Mouse (Mus musculus) kidney, postnatal 0 days (tissue): ENCODE measurements around the gene Gatad2b. TPM values are rescaled to one million over a fixed set of nuclear protein-coding genes. Genes with fewer than 3 reads are reported as not detected.
A peak's percentile ranks its signal among the peaks of the same experiment; 100 is the strongest.

Experiments
- ATAC-seq: fragments of 200-750 bp; cut with Nextera tagmentation; replicated peaks from 2 replicates; pipeline ENCODE4 v1.8.0; 2017; ENCODE audit warnings: low read depth, moderate number of reproducible peaks, moderate TSS enrichment, moderate library complexity; ENCODE audit not compliant: low FRiP score
- DNase-seq: peaks from one replicate; pipeline ENCODE4 v3.0.0-alpha.2; 2016; ENCODE audit warnings: low spot score
- H3K27ac ChIP-seq: fragments of 300-500 bp; sonication (generic); 2 replicates; pipeline ENCODE4 v1.5.1; 2014; ENCODE audit warnings: mild to moderate bottlenecking
- H3K27me3 ChIP-seq: fragments of 300-500 bp; sonication (generic); 2 replicates; pipeline ENCODE4 v1.6.1; 2014; ENCODE audit warnings: low read length, mixed read lengths; ENCODE audit not compliant: insufficient read depth
- H3K36me3 ChIP-seq: fragments of 300-500 bp; sonication (generic); 2 replicates; pipeline ENCODE4 v1.6.1; 2014; ENCODE audit warnings: low read length, mixed read lengths; ENCODE audit not compliant: insufficient read depth
- H3K4me1 ChIP-seq: fragments of 300-500 bp; sonication (generic); replicated peaks from 2 replicates; pipeline ENCODE4 v1.6.1; 2014; ENCODE audit warnings: antibody characterized with exemption, low read length, mixed read lengths; ENCODE audit not compliant: insufficient read depth
- H3K4me2 ChIP-seq: fragments of 300-500 bp; sonication (generic); 2 replicates; pipeline ENCODE4 v1.6.1; 2014; ENCODE audit warnings: mild to moderate bottlenecking, low read length, moderate library complexity, mixed read lengths
- H3K4me3 ChIP-seq: fragments of 300-500 bp; sonication (generic); replicated peaks from 2 replicates; pipeline ENCODE4 v1.5.1; 2014; ENCODE audit warnings: low read depth, low read length
- H3K9ac ChIP-seq: fragments of 300-500 bp; sonication (generic); 2 replicates; pipeline ENCODE4 v1.6.1; 2014; ENCODE audit warnings: low read depth, low read length
- H3K9me3 ChIP-seq: fragments of 300-500 bp; sonication (generic); replicated peaks from 2 replicates; pipeline ENCODE4 v1.6.1; 2016; ENCODE audit warnings: low read length, inconsistent platforms, mixed read lengths
- CTCF ChIP-seq: IDR thresholded peaks from 2 replicates; pipeline ENCODE4 v1.5.1; 2016; ENCODE audit warnings: antibody characterized with exemption, low read depth, mild to moderate bottlenecking, moderate library complexity
- WGBS: fragments of 180-500 bp; shearing (Covaris S2); extraction: QIAGEN DNeasy Blood & Tissue Kit; methylation state at CpG from one replicate; pipeline ENCODE4 v1.1.7; 2014; 5-methylcytosine and 5-hydroxymethylcytosine counted together
- polyA plus RNA-seq: library from polyadenylated mRNA; unstranded; fragments of >200 nt; fragmentation: Nextera tagmentation; extraction: Ambion mirVana; gene quantifications from 2 replicates; pipeline ENCODE4 v1.2.1, GENCODE M21; 2015

Gatad2b gene
- polyA plus RNA-seq, 1 experiment from 2014 or later = 8.1 TPM

GRCm38 (mm10) chr3:90395629-90396028 lies 102.7 kb downstream of the Gatad2b start:
- DNase-seq (no peak), ATAC-seq (no peak)
- H3K27ac ChIP-seq = no peak overlapping the region
- no peaks in the 10 kb centered on the region for H3K27me3 ChIP-seq
- no peak for TF ChIP-seq CTCF
- H3K36me3 ChIP-seq = peaks cover 69% of the 10 kb centered on the region
- H3K4me1 ChIP-seq = no peaks in the 10 kb centered on the region
- H3K4me2 ChIP-seq = no peak overlapping the region
- no peak overlapping the region for H3K4me3 ChIP-seq
- WGBS = 78% methylated on average over 3 of the region's 3 CpGs
- no peak overlapping the region for H3K9ac ChIP-seq
- H3K9me3 ChIP-seq = no peaks in the 10 kb centered on the region

- TF ChIP-seq CTCF = no peak
- H3K27ac ChIP-seq = no peak overlapping the region
- 77% methylated on average over 4 of the region's 4 CpGs for WGBS
- ATAC-seq = no peak
- no peaks in the 10 kb centered on the region for H3K27me3 ChIP-seq
- no peak overlapping the region for H3K4me3 ChIP-seq
- H3K4me1 ChIP-seq = no peaks in the 10 kb centered on the region
- H3K9me3 ChIP-seq = no peaks in the 10 kb centered on the region
- no peak overlapping the region for H3K9ac ChIP-seq
- no peak overlapping the region for H3K4me2 ChIP-seq
- DNase-seq = no peak
- H3K36me3 ChIP-seq = peaks cover 81% of the 10 kb centered on the region
Observed at GRCm38 (mm10) chr3:90400993-90401392, 108.0 kb downstream of the Gatad2b start.

- Histone ChIP-seq H3K9me3 (no peaks in the 10 kb centered on the region), H3K9ac (no peak overlapping the region), H3K4me1 (no peaks in the 10 kb centered on the region), H3K4me3 (no peak overlapping the region), H3K27ac (no peak overlapping the region), H3K27me3 (no peaks in the 10 kb centered on the region), H3K4me2 (no peak overlapping the region), H3K36me3 (peaks cover 95% of the 10 kb centered on the region)
- no peak for TF ChIP-seq CTCF
- DNase-seq (no peak), ATAC-seq (no peak)
- 80% methylated on average over 3 of the region's 3 CpGs for WGBS
Observed at GRCm38 (mm10) chr3:90404121-90404520, 111.1 kb downstream of the Gatad2b start.

- H3K27me3 ChIP-seq = no peaks in the 10 kb centered on the region
- 66% methylated on average over 4 of the region's 4 CpGs for WGBS
- no peaks in the 10 kb centered on the region for H3K4me1 ChIP-seq
- no peak overlapping the region for H3K4me3 ChIP-seq
- no peak overlapping the region for H3K4me2 ChIP-seq
- no peak for TF ChIP-seq CTCF
- H3K27ac ChIP-seq = no peak overlapping the region
- peaks cover 95% of the 10 kb centered on the region for H3K36me3 ChIP-seq
- no peaks in the 10 kb centered on the region for H3K9me3 ChIP-seq
- no peak for ATAC-seq
- no peak for DNase-seq
- no peak overlapping the region for H3K9ac ChIP-seq
Observed at GRCm38 (mm10) chr3:90404609-90405008, 111.6 kb downstream of the Gatad2b start.

GRCm38 (mm10) chr3:90406414-90406813 lies 113.4 kb downstream of the Gatad2b start:
- DNase-seq (no peak), ATAC-seq (no peak)
- no peak for TF ChIP-seq CTCF
- WGBS = 97% methylated on average over 5 of the region's 5 CpGs
- Histone ChIP-seq H3K27ac (no peak overlapping the region), H3K27me3 (no peaks in the 10 kb centered on the region), H3K4me2 (no peak overlapping the region), H3K4me1 (no peaks in the 10 kb centered on the region), H3K36me3 (peaks cover 89% of the 10 kb centered on the region), H3K9ac (no peak overlapping the region), H3K4me3 (no peak overlapping the region), H3K9me3 (no peaks in the 10 kb centered on the region)

- TF ChIP-seq CTCF = no peak
- H3K4me1 ChIP-seq = no peaks in the 10 kb centered on the region
- H3K9me3 ChIP-seq = no peaks in the 10 kb centered on the region
- no peak overlapping the region for H3K9ac ChIP-seq
- DNase-seq = no peak
- ATAC-seq = no peak
- no peak overlapping the region for H3K27ac ChIP-seq
- no peaks in the 10 kb centered on the region for H3K27me3 ChIP-seq
- no peak overlapping the region for H3K4me2 ChIP-seq
- 92% methylated on average over 3 of the region's 3 CpGs for WGBS
- H3K36me3 ChIP-seq = peaks cover 68% of the 10 kb centered on the region
- no peak overlapping the region for H3K4me3 ChIP-seq
Observed at GRCm38 (mm10) chr3:90408721-90409120, 115.7 kb downstream of the Gatad2b start.

GRCm38 (mm10) chr3:90412312-90413010 lies 119.5 kb downstream of the Gatad2b start:
- Histone ChIP-seq H3K4me2 (no peak overlapping the region), H3K9ac (no peak overlapping the region), H3K36me3 (peaks cover 59% of the 10 kb centered on the region), H3K27ac (no peak overlapping the region), H3K4me3 (no peak overlapping the region), H3K4me1 (no peaks in the 10 kb centered on the region), H3K9me3 (no peaks in the 10 kb centered on the region), H3K27me3 (no peaks in the 10 kb centered on the region)
- DNase-seq = peak; percentile 83
- peak; percentile 93 for TF ChIP-seq CTCF
- peak; percentile 74 for ATAC-seq
- 36% methylated on average over 5 of the region's 5 CpGs for WGBS
